Mouse (Mus musculus): Measurements from ENCODE around the gene Cysrt1. TPM values are rescaled to one million over a fixed set of nuclear protein-coding genes. Genes with fewer than 3 reads are reported as not detected.

Cysrt1 gene
- polyA plus RNA-seq, 1 experiment from 2014 or later, result 66.0 TPM

DNA sequence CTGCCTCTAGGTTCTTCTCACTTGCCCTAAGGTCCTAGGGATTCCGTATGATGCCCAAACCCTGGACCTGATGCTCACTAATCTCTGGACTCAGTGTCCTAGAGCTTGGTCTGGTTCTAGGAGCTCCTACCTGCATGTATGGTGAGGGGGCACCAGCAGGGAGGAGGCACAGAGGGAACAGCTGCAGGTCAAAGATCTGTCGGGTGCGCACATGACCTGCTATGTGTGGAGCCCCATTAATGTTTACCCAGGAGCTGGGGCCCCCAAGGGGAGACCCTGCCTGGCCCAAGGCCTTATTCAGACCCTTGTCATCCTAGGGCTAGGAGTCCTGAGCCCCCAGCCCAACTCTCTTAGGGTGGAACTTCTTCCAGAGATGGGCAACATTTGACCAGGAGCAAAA lies 8.2 kb downstream of the Cysrt1 start, which contains the start of gene Slc34a3:
Slc34a3 (minus strand) TSS at position 315 of the 400 bp plus-strand sequence.
- ATAC-seq (ENCODE audit: insufficient read depth, low FRiP score), result no peak
- Histone ChIP-seq H3K4me2 (ENCODE audit: low read depth, low read length) (no peak within 1 kb of the TSS), H3K9me3 (replicated peaks; ENCODE audit: control insufficient read depth, low read length) (no peaks in the 10 kb centered on the region), H3K27ac (ENCODE audit: low read length) (no peak within 1 kb of the TSS), H3K9ac (ENCODE audit: low read length) (no peak within 1 kb of the TSS), H3K4me3 (replicated peaks; ENCODE audit: low read length) (no peak within 1 kb of the TSS), H3K36me3 (ENCODE audit: control insufficient read depth, insufficient read depth, low read length) (no peaks in the 10 kb centered on the region), H3K4me1 (ENCODE audit: control insufficient read depth, insufficient read depth, low read length) (peaks cover 2% of the 10 kb centered on the region; the same call in 1 of the 2 replicates), H3K27me3 (ENCODE audit: control insufficient read depth, insufficient read depth, low read length) (no peaks in the 10 kb centered on the region; the same call in 1 of the 2 replicates)
- 67% methylated on average over 3 of the region's 3 CpGs for WGBS

- no peaks in the 10 kb centered on the region for H3K36me3 ChIP-seq (ENCODE audit: control insufficient read depth, insufficient read depth, low read length)
- no peaks in the 10 kb centered on the region; the same call in 1 of the 2 replicates for H3K27me3 ChIP-seq (ENCODE audit: control insufficient read depth, insufficient read depth, low read length)
- H3K9ac ChIP-seq (ENCODE audit: low read length), result no peak overlapping the region
- H3K4me2 ChIP-seq (ENCODE audit: low read depth, low read length), result no peak overlapping the region
- WGBS, result 73% methylated on average over 4 of the region's 4 CpGs
- ATAC-seq (ENCODE audit: insufficient read depth, low FRiP score), result no peak
- no peaks in the 10 kb centered on the region for H3K9me3 ChIP-seq (replicated peaks; ENCODE audit: control insufficient read depth, low read length)
- H3K4me1 ChIP-seq (ENCODE audit: control insufficient read depth, insufficient read depth, low read length), result peaks cover 4% of the 10 kb centered on the region; the same call in 1 of the 2 replicates
- H3K4me3 ChIP-seq (replicated peaks; ENCODE audit: low read length), result no peak overlapping the region
- no peak overlapping the region for H3K27ac ChIP-seq (ENCODE audit: low read length)
Observed at GRCm38 (mm10) chr2:25233421-25233820, 8.8 kb downstream of the Cysrt1 start.

DNA sequence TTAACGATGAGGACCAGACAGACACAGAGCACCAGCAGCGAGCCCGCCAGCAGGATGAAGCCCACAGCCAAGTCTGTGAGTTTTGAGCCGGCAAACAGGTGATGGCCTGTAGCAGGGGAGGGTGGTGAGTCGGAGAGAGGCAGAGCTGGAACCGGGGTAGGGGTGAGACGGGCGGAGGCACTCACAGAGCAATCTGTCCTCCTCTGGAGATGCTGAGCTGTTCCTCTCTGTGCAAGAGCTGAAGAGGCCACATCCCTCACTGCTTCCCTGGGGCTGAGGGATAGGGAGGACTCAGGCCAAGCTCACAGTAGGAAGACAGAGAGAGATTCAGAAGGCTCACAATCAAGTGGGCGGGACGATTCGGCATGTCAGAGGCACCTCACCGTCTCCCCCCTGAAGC lies 11.2 kb downstream of the Cysrt1 start:
- H3K27ac ChIP-seq (ENCODE audit: low read length), result no peak overlapping the region
- H3K36me3 ChIP-seq (ENCODE audit: control insufficient read depth, insufficient read depth, low read length), result no peaks in the 10 kb centered on the region
- H3K9ac ChIP-seq (ENCODE audit: low read length), result no peak overlapping the region; the same call in 1 of the 2 replicates
- no peak overlapping the region for H3K4me2 ChIP-seq (ENCODE audit: low read depth, low read length)
- no peak overlapping the region for H3K4me3 ChIP-seq (replicated peaks; ENCODE audit: low read length)
- 58% methylated on average over 12 of the region's 12 CpGs for WGBS
- H3K27me3 ChIP-seq (ENCODE audit: control insufficient read depth, insufficient read depth, low read length), result no peaks in the 10 kb centered on the region; the same call in 1 of the 2 replicates
- H3K4me1 ChIP-seq (ENCODE audit: control insufficient read depth, insufficient read depth, low read length), result peaks cover 5% of the 10 kb centered on the region; the same call in 1 of the 2 replicates
- no peaks in the 10 kb centered on the region for H3K9me3 ChIP-seq (replicated peaks; ENCODE audit: control insufficient read depth, low read length)
- no peak for ATAC-seq (ENCODE audit: insufficient read depth, low FRiP score)

DNA sequence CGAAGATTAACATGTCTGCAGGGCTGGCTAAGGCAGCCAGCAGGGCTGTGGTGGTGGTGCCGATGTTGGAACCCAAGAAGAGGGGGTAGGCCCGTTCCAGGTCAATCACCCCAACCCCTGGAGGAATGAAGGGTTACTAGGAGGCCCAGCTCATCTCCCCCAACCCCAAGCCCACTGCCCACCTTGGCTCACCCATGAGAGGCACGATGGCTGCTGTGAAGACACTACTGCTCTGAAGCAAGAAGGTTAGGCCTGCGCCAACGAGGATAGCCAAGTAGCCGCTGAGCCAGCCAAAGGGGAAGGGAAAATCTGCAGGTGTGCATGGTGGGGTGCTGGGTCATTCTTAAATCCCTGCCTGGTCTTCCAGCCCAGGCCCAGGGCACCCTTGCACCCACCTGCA lies 11.7 kb downstream of the Cysrt1 start:
- H3K36me3 ChIP-seq (ENCODE audit: control insufficient read depth, insufficient read depth, low read length), result no peaks in the 10 kb centered on the region
- WGBS, result 78% methylated on average over 7 of the region's 7 CpGs
- no peak for ATAC-seq (ENCODE audit: insufficient read depth, low FRiP score)
- no peak overlapping the region for H3K4me2 ChIP-seq (ENCODE audit: low read depth, low read length)
- H3K27me3 ChIP-seq (ENCODE audit: control insufficient read depth, insufficient read depth, low read length), result no peaks in the 10 kb centered on the region; the same call in 1 of the 2 replicates
- no peak overlapping the region for H3K27ac ChIP-seq (ENCODE audit: low read length)
- H3K9me3 ChIP-seq (replicated peaks; ENCODE audit: control insufficient read depth, low read length), result no peaks in the 10 kb centered on the region
- H3K9ac ChIP-seq (ENCODE audit: low read length), result no peak overlapping the region; the same call in 1 of the 2 replicates
- H3K4me3 ChIP-seq (replicated peaks; ENCODE audit: low read length), result no peak overlapping the region
- H3K4me1 ChIP-seq (ENCODE audit: control insufficient read depth, insufficient read depth, low read length), result peaks cover 10% of the 10 kb centered on the region

- Histone ChIP-seq H3K4me2 (ENCODE audit: low read depth, low read length) (no peak overlapping the region), H3K9ac (ENCODE audit: low read length) (no peak overlapping the region), H3K9me3 (replicated peaks; ENCODE audit: control insufficient read depth, low read length) (no peaks in the 10 kb centered on the region), H3K27me3 (ENCODE audit: control insufficient read depth, insufficient read depth, low read length) (no peaks in the 10 kb centered on the region; the same call in 1 of the 2 replicates), H3K4me3 (replicated peaks; ENCODE audit: low read length) (no peak overlapping the region), H3K36me3 (ENCODE audit: control insufficient read depth, insufficient read depth, low read length) (no peaks in the 10 kb centered on the region), H3K4me1 (ENCODE audit: control insufficient read depth, insufficient read depth, low read length) (peaks cover 15% of the 10 kb centered on the region), H3K27ac (ENCODE audit: low read length) (no peak overlapping the region)
- ATAC-seq (ENCODE audit: insufficient read depth, low FRiP score), result no peak
- WGBS, result 80% methylated on average over 5 of the region's 5 CpGs
Observed at GRCm38 (mm10) chr2:25229582-25229981, 12.7 kb downstream of the Cysrt1 start.

DNA sequence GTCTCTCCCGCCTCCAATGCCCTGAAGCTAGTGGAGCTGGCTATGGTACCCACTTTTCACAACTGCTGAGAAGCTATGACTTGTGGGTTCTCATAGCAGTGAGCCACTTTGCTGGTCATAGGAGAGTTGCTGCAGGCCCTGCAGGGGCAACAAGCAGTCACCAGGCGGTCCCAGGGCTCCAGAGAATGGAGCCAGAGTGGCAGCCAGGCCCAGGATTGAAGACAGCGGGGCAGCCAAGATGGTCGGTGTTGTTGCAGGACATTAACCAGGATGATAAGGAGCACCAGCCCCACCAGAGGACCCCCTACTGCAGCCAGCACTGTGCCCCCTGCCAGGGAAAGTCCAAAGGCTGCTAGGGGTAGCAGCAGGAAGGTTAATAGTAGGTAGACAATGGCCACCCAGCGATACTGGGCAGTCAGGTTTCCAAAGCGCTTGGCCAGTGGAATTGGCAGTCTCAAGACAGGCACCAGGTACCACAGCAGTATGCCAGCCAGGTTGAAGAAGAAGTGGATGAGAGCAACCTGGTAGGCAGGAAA lies 13.2 kb downstream of the Cysrt1 start:
- peak overlapping the region; percentile 49; the same call in 1 of the 2 replicates for H3K4me2 ChIP-seq (ENCODE audit: low read depth, low read length)
- H3K4me3 ChIP-seq (replicated peaks; ENCODE audit: low read length), result no peak overlapping the region
- H3K9me3 ChIP-seq (replicated peaks; ENCODE audit: control insufficient read depth, low read length), result no peaks in the 10 kb centered on the region
- H3K27me3 ChIP-seq (ENCODE audit: control insufficient read depth, insufficient read depth, low read length), result no peaks in the 10 kb centered on the region; the same call in 1 of the 2 replicates
- no peak overlapping the region for H3K27ac ChIP-seq (ENCODE audit: low read length)
- H3K9ac ChIP-seq (ENCODE audit: low read length), result peak overlapping the region; percentile 1; the same call in 1 of the 2 replicates
- H3K4me1 ChIP-seq (ENCODE audit: control insufficient read depth, insufficient read depth, low read length), result peaks cover 15% of the 10 kb centered on the region
- ATAC-seq (ENCODE audit: insufficient read depth, low FRiP score), result no peak
- WGBS, result 73% methylated on average over 6 of the region's 6 CpGs
- no peaks in the 10 kb centered on the region for H3K36me3 ChIP-seq (ENCODE audit: control insufficient read depth, insufficient read depth, low read length)

GRCm38 (mm10) chr2:25228431-25228889 lies 13.8 kb downstream of the Cysrt1 start:
- H3K36me3 ChIP-seq (ENCODE audit: control insufficient read depth, insufficient read depth, low read length), result no peaks in the 10 kb centered on the region
- H3K4me3 ChIP-seq (replicated peaks; ENCODE audit: low read length), result peak overlapping the region; percentile 30
- peak overlapping the region; percentile 64 for H3K9ac ChIP-seq (ENCODE audit: low read length)
- 0 out of 2 replicates have a peak, but pooled peaks have one; percentile 5 for ATAC-seq (ENCODE audit: insufficient read depth, low FRiP score)
- H3K27me3 ChIP-seq (ENCODE audit: control insufficient read depth, insufficient read depth, low read length), result no peaks in the 10 kb centered on the region; the same call in 1 of the 2 replicates
- no peaks in the 10 kb centered on the region for H3K9me3 ChIP-seq (replicated peaks; ENCODE audit: control insufficient read depth, low read length)
- 2% methylated on average over 7 of the region's 7 CpGs for WGBS
- H3K27ac ChIP-seq (ENCODE audit: low read length), result peak overlapping the region; percentile 72
- peaks cover 20% of the 10 kb centered on the region for H3K4me1 ChIP-seq (ENCODE audit: control insufficient read depth, insufficient read depth, low read length)
- H3K4me2 ChIP-seq (ENCODE audit: low read depth, low read length), result peak overlapping the region; percentile 49

- no peaks in the 10 kb centered on the region for H3K9me3 ChIP-seq (replicated peaks; ENCODE audit: control insufficient read depth, low read length)
- H3K4me2 ChIP-seq (ENCODE audit: low read depth, low read length), result no peak overlapping the region
- no peak for ATAC-seq (ENCODE audit: insufficient read depth, low FRiP score)
- no peaks in the 10 kb centered on the region for H3K36me3 ChIP-seq (ENCODE audit: control insufficient read depth, insufficient read depth, low read length)
- H3K4me1 ChIP-seq (ENCODE audit: control insufficient read depth, insufficient read depth, low read length), result peaks cover 22% of the 10 kb centered on the region
- WGBS, result 94% methylated on average over 4 of the region's 4 CpGs
- H3K27me3 ChIP-seq (ENCODE audit: control insufficient read depth, insufficient read depth, low read length), result no peaks in the 10 kb centered on the region; the same call in 1 of the 2 replicates
- H3K27ac ChIP-seq (ENCODE audit: low read length), result no peak overlapping the region
- H3K4me3 ChIP-seq (replicated peaks; ENCODE audit: low read length), result no peak overlapping the region
- no peak overlapping the region for H3K9ac ChIP-seq (ENCODE audit: low read length)
Observed at GRCm38 (mm10) chr2:25227406-25227805, 14.8 kb downstream of the Cysrt1 start.

GRCm38 (mm10) chr2:25226864-25227263 lies 15.4 kb downstream of the Cysrt1 start:
- H3K27me3 ChIP-seq (ENCODE audit: control insufficient read depth, insufficient read depth, low read length), result no peaks in the 10 kb centered on the region; the same call in 1 of the 2 replicates
- 0 out of 2 replicates have a peak, but pooled peaks cover 3% of the 10 kb centered on the region for H3K36me3 ChIP-seq (ENCODE audit: control insufficient read depth, insufficient read depth, low read length)
- H3K4me1 ChIP-seq (ENCODE audit: control insufficient read depth, insufficient read depth, low read length), result peaks cover 22% of the 10 kb centered on the region
- H3K4me2 ChIP-seq (ENCODE audit: low read depth, low read length), result no peak overlapping the region
- ATAC-seq (ENCODE audit: insufficient read depth, low FRiP score), result no peak
- H3K27ac ChIP-seq (ENCODE audit: low read length), result no peak overlapping the region
- 78% methylated on average over 5 of the region's 5 CpGs for WGBS
- no peak overlapping the region for H3K9ac ChIP-seq (ENCODE audit: low read length)
- no peak overlapping the region for H3K4me3 ChIP-seq (replicated peaks; ENCODE audit: low read length)
- no peaks in the 10 kb centered on the region for H3K9me3 ChIP-seq (replicated peaks; ENCODE audit: control insufficient read depth, low read length)

Data from stomach, embryonic 16.5 days (tissue).